Mouse (Mus musculus) bone marrow, adult 2 months (tissue): Measurements from ENCODE around the gene Gm609.

Source experiments
- CTCF ChIP-seq: fragments of 200-500 bp; IDR thresholded peaks from 2 replicates; pipeline ENCODE4 v1.5.1; 2011; ENCODE audit warnings: low read length, control low read depth; ENCODE audit not compliant: control insufficient read depth, insufficient read depth
- POLR2A ChIP-seq: fragments of 200-500 bp; IDR thresholded peaks from 2 replicates; pipeline ENCODE4 v1.6.1; 2011; ENCODE audit warnings: low read depth, mild to moderate bottlenecking, control low read depth, low read length, borderline replicate concordance; ENCODE audit not compliant: control insufficient read depth

DNA sequence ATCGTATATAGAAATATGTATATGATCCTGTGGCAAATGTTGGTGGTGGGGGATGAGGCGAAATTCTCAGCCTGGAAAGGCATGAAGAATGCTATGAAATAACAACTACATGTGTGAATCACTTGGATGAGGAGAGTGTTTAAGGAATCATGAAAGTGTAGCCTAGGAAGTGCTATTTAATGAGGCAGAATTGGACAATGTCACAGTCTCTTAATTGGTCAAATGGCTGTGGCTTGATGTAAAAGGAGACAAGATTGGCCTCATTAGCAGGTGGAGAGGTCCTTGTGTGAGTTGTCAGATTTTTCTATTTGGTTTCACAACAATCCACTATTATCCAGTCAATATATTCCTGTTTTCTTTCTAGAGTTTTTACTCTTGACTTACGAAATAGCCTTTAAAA, 101.1 kb downstream of the Gm609 start:
- TF ChIP-seq POLR2A (no peak), CTCF (no peak)
